Mouse (Mus musculus) splenic B cell, adult 2 months (primary cell): ENCODE results near the gene Olfr1040.
"Not testable (repeated sequence)": the region's sequence is repeated elsewhere in the genome, so short reads cannot be mapped to it uniquely, and the experiment has no call there.

Source experiments
- DNase-seq: peaks from one replicate; pipeline ENCODE4 v3.0.0-alpha.2; 2011; ENCODE audit warnings: low read depth, low spot score
- H3K27me3 ChIP-seq: 2 replicates; pipeline ENCODE4 v1.6.1; 2012; ENCODE audit warnings: mild to moderate bottlenecking, low read length, moderate library complexity, mixed read lengths; ENCODE audit not compliant: control insufficient read depth, poor library complexity, insufficient read depth, severe bottlenecking
- H3K36me3 ChIP-seq: 2 replicates; pipeline ENCODE4 v1.6.1; 2012; ENCODE audit warnings: mild to moderate bottlenecking, low read length, moderate library complexity, mixed read lengths; ENCODE audit not compliant: control insufficient read depth, poor library complexity, insufficient read depth, severe bottlenecking

Olfr1040 gene

GRCm38 (mm10) chr2:86146632-86147031 is at the start of gene Olfr1040:
Gene Olfr1040, minus strand, starts transcription at chr2:86146732.
- Histone ChIP-seq H3K27me3 (no peaks in the 10 kb centered on the region), H3K36me3 (no peaks in the 10 kb centered on the region)
- DNase-seq = no peak

- Histone ChIP-seq H3K36me3 (no peaks in the 10 kb centered on the region), H3K27me3 (no peaks in the 10 kb centered on the region)
- no peak for DNase-seq
Measured at GRCm38 (mm10) chr2:86195863-86196262, 49.3 kb upstream of the Olfr1040 start.

GRCm38 (mm10) chr2:86185583-86185982 is 39.1 kb upstream of the Olfr1040 start, which contains the start of gene Olfr52:
Gene Olfr52, minus strand, starts transcription at chr2:86185683.
- Histone ChIP-seq H3K27me3 (no peaks in the 10 kb centered on the region), H3K36me3 (no peaks in the 10 kb centered on the region)
- DNase-seq = no peak

- Histone ChIP-seq H3K27me3 (no peaks in the 10 kb centered on the region), H3K36me3 (no peaks in the 10 kb centered on the region)
- DNase-seq = no peak
Measured at GRCm38 (mm10) chr2:86179950-86180349, 33.4 kb upstream of the Olfr1040 start.

- Histone ChIP-seq H3K36me3 (no peaks in the 10 kb centered on the region), H3K27me3 (no peaks in the 10 kb centered on the region)
- DNase-seq = no peak
Measured at GRCm38 (mm10) chr2:86177720-86178119, 31.2 kb upstream of the Olfr1040 start, which contains the start of gene Olfr1044. Gene Olfr1044, minus strand, starts transcription at chr2:86177820.

- H3K27me3 ChIP-seq = not testable (repeated sequence)
Measured at GRCm38 (mm10) chr2:86175422-86175821, 28.9 kb upstream of the Olfr1040 start.

GRCm38 (mm10) chr2:86167422-86167821 is 20.9 kb upstream of the Olfr1040 start, which contains the start of gene Olfr1043:
Gene Olfr1043, minus strand, starts transcription at chr2:86167522.
- H3K36me3 ChIP-seq = no peaks in the 10 kb centered on the region
- no peaks in the 10 kb centered on the region for H3K27me3 ChIP-seq
- no peak for DNase-seq

More at GRCm38 (mm10) chr2:86175422-86175821, 28.9 kb upstream of the Olfr1040 start:
- DNase-seq, H3K36me3 ChIP-seq: not testable (repeated sequence)

- Histone ChIP-seq H3K36me3 (no peaks in the 10 kb centered on the region), H3K27me3 (no peaks in the 10 kb centered on the region)
- no peak for DNase-seq
Measured at GRCm38 (mm10) chr2:86161738-86162137, 15.2 kb upstream of the Olfr1040 start, which contains the start of gene Olfr1042. Gene Olfr1042, minus strand, starts transcription at chr2:86161838.

- no peaks in the 10 kb centered on the region for H3K36me3 ChIP-seq
- no peak for DNase-seq
Measured at GRCm38 (mm10) chr2:86135828-86136227, 10.7 kb downstream of the Olfr1040 start, which contains the start of gene Olfr1039. Gene Olfr1039, minus strand, starts transcription at chr2:86135928.

More at GRCm38 (mm10) chr2:86135828-86136227, 10.7 kb downstream of the Olfr1040 start, which contains the start of gene Olfr1039:
- no peaks in the 10 kb centered on the region for H3K27me3 ChIP-seq
